Mouse (Mus musculus): ENCODE data around the gene Gjc2.
"Not testable (repeated sequence)": the region's sequence is repeated elsewhere in the genome, so short reads cannot be mapped to it uniquely, and the experiment has no call there.

The Gjc2 gene

DNA sequence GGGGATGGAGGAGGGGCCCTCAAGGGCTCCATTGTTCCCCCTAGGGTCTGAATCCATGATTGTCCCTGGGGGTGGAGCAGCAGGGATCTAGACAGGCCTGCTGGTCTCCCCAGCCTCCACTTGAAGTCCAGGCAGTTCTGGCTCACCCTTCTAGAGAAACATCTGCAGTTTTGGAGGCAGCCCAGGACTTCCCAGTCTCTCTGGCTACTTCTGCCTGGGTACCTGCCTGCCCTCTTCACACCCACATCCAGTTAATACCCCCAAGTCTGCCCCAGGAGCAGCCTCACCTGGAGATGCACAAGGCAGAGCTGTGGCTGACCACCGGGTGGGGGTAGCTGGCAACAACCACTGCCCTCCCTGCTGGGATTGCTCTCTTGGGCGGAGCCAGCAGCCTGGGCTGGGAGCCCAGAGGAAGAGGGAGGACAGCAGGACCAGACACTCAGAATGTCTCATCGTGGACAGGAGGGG is at the start of gene Gjc2:
TSS of gene Gjc2 (minus strand) at position 350 of the 468 bp plus-strand sequence.
- in situ Hi-C loops (cut with MboI; ENCODE audit: low pct_unique_long_range_greater_than_20kb in 1 of 2, low sequenced_read_pairs in 2 of 2, unreplicated experiment in 1 of 2), result no loop called here

- in situ Hi-C loops (cut with MboI; ENCODE audit: low pct_unique_long_range_greater_than_20kb in 1 of 2, low sequenced_read_pairs in 2 of 2, unreplicated experiment in 1 of 2), result no loop called here
Measured at GRCm38 (mm10) chr11:59232797-59233196, 49.8 kb upstream of the Gjc2 start.

GRCm38 (mm10) chr11:59230144-59230760 is 47.2 kb upstream of the Gjc2 start:
- in situ Hi-C loops (cut with MboI; ENCODE audit: low pct_unique_long_range_greater_than_20kb in 1 of 2, low sequenced_read_pairs in 2 of 2, unreplicated experiment in 1 of 2), result no loop called here

- in situ Hi-C loops (cut with MboI; ENCODE audit: low pct_unique_long_range_greater_than_20kb in 1 of 2, low sequenced_read_pairs in 2 of 2, unreplicated experiment in 1 of 2), result no loop called here
Measured at GRCm38 (mm10) chr11:59228122-59228953, 45.3 kb upstream of the Gjc2 start, which contains the start of gene Arf1. Gene Arf1, minus strand, starts transcription at chr11:59228270.

DNA sequence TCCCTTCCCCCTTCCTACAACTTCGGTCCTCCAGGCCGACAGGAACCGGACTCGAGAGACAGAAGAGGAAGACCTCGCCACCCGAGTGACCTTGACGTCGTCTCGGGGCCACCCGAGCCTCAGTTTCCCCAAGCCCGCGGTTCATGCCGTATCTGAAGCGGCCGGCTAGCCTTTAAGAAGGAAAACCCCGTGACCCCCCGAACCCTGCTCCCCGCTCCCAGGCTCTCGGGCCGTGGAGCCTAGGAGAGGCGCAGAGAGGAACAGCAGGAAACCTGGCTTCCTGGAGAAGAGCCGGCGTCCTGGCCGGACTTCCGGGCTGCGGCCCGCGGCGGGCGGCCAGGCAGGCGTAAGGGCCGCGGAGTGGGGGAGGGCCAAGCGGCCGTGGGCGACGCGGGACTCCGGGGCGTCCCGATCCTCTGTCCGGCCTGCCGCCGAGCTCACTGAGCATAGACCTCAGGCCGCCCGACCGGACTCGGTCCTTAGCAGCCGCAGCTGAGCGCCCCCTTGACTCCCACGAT is 44.6 kb upstream of the Gjc2 start:
- in situ Hi-C loops (cut with MboI; ENCODE audit: low pct_unique_long_range_greater_than_20kb in 1 of 2, low sequenced_read_pairs in 2 of 2, unreplicated experiment in 1 of 2), result no loop called here

GRCm38 (mm10) chr11:59226787-59227603 is 44.0 kb upstream of the Gjc2 start:
- in situ Hi-C loops (cut with MboI; ENCODE audit: low pct_unique_long_range_greater_than_20kb in 1 of 2, low sequenced_read_pairs in 2 of 2, unreplicated experiment in 1 of 2), result no loop called here

- in situ Hi-C loops (cut with MboI; ENCODE audit: low pct_unique_long_range_greater_than_20kb in 1 of 2, low sequenced_read_pairs in 2 of 2, unreplicated experiment in 1 of 2), result no loop called here
Measured at GRCm38 (mm10) chr11:59226251-59226650, 43.2 kb upstream of the Gjc2 start.

DNA sequence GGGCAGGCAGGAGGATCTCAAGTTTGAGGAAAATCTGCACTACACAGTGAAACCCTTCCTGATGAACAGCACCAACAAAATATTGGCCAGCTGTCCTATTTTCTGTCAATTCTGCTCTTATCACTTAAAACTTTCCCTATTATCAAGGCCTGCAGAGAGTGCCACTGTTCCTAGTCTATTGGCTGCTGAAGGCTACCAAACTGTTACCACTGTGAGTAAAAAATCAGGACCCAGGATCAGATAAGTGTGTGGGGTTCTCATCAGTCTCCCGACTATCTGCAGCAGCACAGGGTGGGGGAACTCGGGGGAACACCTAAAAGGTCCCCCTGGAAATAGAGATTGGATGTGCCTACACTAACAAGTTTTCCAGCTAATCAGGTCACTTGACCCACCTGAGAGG is 42.2 kb upstream of the Gjc2 start:
- in situ Hi-C loops (cut with MboI; ENCODE audit: low pct_unique_long_range_greater_than_20kb in 1 of 2, low sequenced_read_pairs in 2 of 2, unreplicated experiment in 1 of 2), result no loop called here

GRCm38 (mm10) chr11:59224470-59224869 is 41.5 kb upstream of the Gjc2 start:
- in situ Hi-C loops (cut with MboI; ENCODE audit: low pct_unique_long_range_greater_than_20kb in 1 of 2, low sequenced_read_pairs in 2 of 2, unreplicated experiment in 1 of 2), result no loop called here

DNA sequence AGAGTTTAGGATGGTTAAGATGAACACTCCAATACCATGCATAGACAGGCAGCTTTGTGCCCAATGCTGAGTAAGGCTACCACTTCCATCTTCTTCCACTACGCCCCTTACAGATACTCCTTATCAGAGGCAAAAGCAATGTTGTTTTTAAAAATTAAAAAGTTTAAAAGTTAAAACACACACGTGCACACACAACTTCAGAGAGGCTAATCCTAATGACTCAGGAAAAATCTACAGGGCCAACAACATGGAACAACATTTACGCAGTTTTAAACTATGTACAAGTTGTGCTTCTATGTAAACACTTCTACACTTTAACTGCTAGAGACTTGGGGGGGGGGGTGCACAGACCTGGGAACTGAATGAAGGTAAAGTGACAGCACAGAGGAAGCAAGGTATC is 41.0 kb upstream of the Gjc2 start:
- in situ Hi-C loops (cut with MboI; ENCODE audit: low pct_unique_long_range_greater_than_20kb in 1 of 2, low sequenced_read_pairs in 2 of 2, unreplicated experiment in 1 of 2), result no loop called here

DNA sequence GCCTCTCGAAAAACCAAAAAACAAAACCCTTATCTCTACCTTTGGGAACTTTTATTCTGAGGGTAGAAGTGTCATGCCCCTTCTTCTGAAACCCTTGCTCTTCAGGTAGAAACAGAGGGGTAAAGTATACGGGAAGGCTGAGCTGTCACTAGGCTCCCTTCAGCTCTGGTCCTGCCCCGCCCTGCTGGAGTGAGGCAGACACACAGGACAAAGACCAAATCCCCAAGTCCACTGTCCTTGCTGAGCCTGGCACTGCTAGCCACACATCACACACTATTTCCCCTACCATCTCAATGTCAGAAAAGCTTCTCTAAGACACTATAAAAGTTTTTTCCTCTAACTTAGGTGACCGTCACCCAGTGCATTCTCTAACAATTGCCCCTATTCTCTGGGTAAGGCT is 39.3 kb upstream of the Gjc2 start:
- in situ Hi-C loops (cut with MboI; ENCODE audit: low pct_unique_long_range_greater_than_20kb in 1 of 2, low sequenced_read_pairs in 2 of 2, unreplicated experiment in 1 of 2), result no loop called here

DNA sequence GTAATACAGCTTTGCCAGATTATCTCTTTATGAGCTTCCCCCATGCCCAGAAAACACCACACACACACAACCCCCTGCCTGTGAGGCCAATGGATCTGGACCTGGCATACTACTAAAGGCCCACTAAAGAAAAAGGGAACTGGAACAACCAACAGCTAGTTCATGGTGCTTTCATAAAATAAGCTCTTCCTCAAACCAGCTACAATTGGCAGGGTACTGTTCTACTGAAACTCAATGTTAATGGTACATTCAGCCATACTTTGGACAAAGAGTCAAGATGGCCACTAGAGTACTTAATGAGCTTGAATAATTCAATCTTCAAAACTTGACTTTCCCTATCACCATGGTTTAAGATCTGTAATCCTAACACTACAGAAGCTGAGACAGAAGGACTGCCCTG is 38.6 kb upstream of the Gjc2 start:
- in situ Hi-C loops (cut with MboI; ENCODE audit: low pct_unique_long_range_greater_than_20kb in 1 of 2, low sequenced_read_pairs in 2 of 2, unreplicated experiment in 1 of 2), result no loop called here

- in situ Hi-C loops (cut with MboI; ENCODE audit: low pct_unique_long_range_greater_than_20kb in 1 of 2, low sequenced_read_pairs in 2 of 2, unreplicated experiment in 1 of 2), result no loop called here
Measured at GRCm38 (mm10) chr11:59219064-59219463, 36.1 kb upstream of the Gjc2 start.

DNA sequence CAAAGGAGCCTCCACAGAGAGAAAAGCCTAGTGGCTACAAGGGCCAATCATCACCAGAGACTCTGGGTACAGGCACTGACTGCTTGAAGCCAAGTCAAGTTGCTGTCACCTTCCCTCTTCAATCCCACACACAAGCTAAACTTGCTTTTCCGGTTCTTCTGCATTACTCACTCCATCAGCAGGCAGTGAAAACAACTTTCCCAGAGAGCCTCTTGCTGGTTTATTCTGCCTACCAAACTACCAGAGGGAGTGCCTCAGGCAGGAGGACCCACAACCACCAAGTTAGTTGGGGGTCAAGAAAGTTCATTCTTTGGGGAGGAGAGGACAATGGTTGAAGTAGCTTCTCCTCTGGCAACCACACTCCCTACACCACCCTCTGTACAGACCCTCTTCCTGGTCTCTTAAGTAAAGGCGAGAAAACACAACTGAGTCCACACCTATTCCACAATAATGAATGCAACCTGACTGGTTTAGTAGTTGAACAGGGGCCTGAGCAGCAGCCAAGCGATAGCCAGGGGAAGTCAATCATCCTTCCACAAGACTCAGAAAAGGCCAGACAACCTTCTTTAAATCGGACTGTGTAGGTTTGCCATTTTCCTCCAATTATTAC is 35.5 kb upstream of the Gjc2 start:
- in situ Hi-C loops (cut with MboI; ENCODE audit: low pct_unique_long_range_greater_than_20kb in 1 of 2, low sequenced_read_pairs in 2 of 2, unreplicated experiment in 1 of 2), result no loop called here

GRCm38 (mm10) chr11:59216955-59217354 is 33.9 kb upstream of the Gjc2 start:
- in situ Hi-C loops (cut with MboI; ENCODE audit: low pct_unique_long_range_greater_than_20kb in 1 of 2, low sequenced_read_pairs in 2 of 2, unreplicated experiment in 1 of 2), result no loop called here

- in situ Hi-C loops (cut with MboI; ENCODE audit: low pct_unique_long_range_greater_than_20kb in 1 of 2, low sequenced_read_pairs in 2 of 2, unreplicated experiment in 1 of 2), result no loop called here
Measured at GRCm38 (mm10) chr11:59212892-59213494, 30.0 kb upstream of the Gjc2 start.

DNA sequence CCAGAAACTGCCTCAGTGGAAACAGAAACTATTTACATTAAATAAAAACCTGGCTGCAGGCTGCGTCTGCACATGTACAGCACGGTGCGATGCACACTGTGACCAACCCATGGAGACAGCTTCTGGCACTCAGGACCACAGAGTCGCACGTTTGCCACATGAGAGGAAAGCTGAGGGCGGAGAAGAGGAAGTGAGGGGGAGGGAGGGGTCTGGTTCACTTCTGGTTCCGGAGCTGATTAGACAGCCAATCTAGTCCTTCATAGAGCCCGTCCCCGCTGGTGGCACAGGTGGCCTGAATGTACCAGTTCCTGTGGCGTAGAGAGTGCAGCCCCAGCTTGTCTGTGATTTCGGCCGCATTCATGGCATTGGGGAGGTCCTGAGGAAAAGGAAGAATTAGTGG is 29.3 kb upstream of the Gjc2 start:
- in situ Hi-C loops (cut with MboI; ENCODE audit: low pct_unique_long_range_greater_than_20kb in 1 of 2, low sequenced_read_pairs in 2 of 2, unreplicated experiment in 1 of 2), result not testable (repeated sequence)

GRCm38 (mm10) chr11:59211561-59211960 is 28.5 kb upstream of the Gjc2 start:
- in situ Hi-C loops (cut with MboI; ENCODE audit: low pct_unique_long_range_greater_than_20kb in 1 of 2, low sequenced_read_pairs in 2 of 2, unreplicated experiment in 1 of 2), result not testable (repeated sequence)
